Mouse (Mus musculus) erythroblast, embryonic 14.5 days (primary cell): Measurements from ENCODE around the gene Nmrk1.

Experiments
- GATA1 ChIP-seq: IDR thresholded peaks from 2 replicates; pipeline ENCODE4 v1.6.1; 2012; ENCODE audit warnings: low read length, inconsistent platforms, mixed read lengths
- TAL1 ChIP-seq: IDR thresholded peaks from 3 replicates; pipeline ENCODE4 v1.6.1; 2012; ENCODE audit warnings: low read length, inconsistent platforms, mixed read lengths

- TF ChIP-seq GATA1 (no peak), TAL1 (no peak)
These were observed 12.7 kb upstream of the Nmrk1 start for GRCm38 (mm10) chr19:18619060-18619459.
